Mouse (Mus musculus): Measurements from ENCODE around the gene Clp1. TPM values are rescaled to one million over a fixed set of nuclear protein-coding genes. Genes with fewer than 3 reads are reported as not detected.

Clp1 gene
- total and polyA plus RNA-seq, 2 experiments from 2014 or later, result 13.2 to 15.6 TPM

DNA sequence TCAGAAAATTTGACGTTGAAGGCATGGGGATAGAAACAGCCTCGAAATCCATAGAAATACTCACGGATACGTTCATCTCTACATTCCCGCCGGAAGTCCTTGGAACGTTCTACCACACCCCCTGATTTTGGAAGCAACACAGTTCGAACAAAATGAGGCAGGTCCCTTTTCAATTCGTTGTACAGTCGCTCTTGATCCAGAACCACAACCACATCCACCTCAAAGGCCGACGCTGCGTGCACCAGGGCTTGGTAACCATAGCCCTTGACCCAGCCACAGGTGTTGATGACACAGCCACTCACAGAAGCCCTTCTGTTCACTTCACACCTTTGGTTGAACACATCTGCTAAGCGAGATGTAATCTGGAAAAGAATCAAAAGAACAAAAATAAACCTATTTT, 3.3 kb downstream of the Clp1 start:
- no peak for ATAC-seq
- Histone ChIP-seq H3K36me3 (ENCODE audit: insufficient read depth) (peaks cover 19% of the 10 kb centered on the region), H3K4me2 (ENCODE audit: low read depth) (no peak overlapping the region), H3K4me3 (ENCODE audit: low read depth, low read length) (no peak overlapping the region), H3K9me3 (ENCODE audit: low read length) (no peaks in the 10 kb centered on the region), H3K4me1 (ENCODE audit: insufficient read depth) (peaks cover 9% of the 10 kb centered on the region; the same call in 1 of the 2 replicates), H3K9ac (no peak overlapping the region), H3K27ac (ENCODE audit: low read depth, low read length) (no peak overlapping the region), H3K27me3 (ENCODE audit: insufficient read depth, low read length) (no peaks in the 10 kb centered on the region)
- no peak for DNase-seq
- WGBS, result 95% methylated on average over 14 of the region's 14 CpGs
- TF ChIP-seq CTCF (IDR thresholded peaks at IDR 0.05; ENCODE audit: low read depth), result no peak

DNA sequence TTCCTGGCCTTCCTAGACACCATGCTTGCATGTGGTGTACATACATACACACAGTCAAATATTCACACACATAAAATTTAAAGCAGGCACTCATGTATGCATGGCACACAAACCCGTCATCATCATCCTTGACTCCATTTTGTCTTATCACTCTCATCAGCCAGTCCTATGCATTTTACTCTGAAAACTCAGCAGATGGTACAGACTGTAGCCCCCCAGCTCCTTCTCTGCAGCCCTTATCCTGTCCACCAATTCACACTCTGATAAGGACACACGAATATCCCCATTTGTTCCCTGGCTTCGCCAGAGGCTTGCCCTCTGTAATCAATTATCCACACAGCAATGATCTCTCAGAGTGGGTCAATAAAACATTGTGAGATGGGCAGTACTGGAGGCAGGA, 6.0 kb downstream of the Clp1 start:
- 93% methylated on average over 3 of the region's 3 CpGs for WGBS
- TF ChIP-seq CTCF (IDR thresholded peaks at IDR 0.05; ENCODE audit: low read depth), result no peak

DNA sequence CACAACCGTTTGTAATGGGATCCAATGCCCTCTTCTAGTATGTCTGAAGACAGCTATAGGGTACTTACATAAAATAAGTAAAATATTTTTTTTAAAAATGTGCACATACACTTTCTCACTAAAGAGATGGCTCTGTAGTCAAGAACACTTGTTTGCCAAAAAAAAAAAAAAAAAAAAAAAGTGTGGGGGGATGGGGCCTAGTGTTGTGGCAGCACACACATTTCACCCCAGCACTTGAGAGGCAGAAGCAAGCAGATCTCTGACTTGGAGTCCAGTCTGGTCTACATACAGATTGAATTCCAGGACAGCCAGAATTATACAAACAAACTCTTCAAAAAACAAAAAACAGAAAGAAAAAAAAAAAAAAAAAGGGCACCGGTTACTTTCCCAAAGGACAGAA, 6.4 kb downstream of the Clp1 start:
- WGBS, result 95% methylated on average over 2 of the region's 2 CpGs
- Histone ChIP-seq H3K9me3 (ENCODE audit: low read length) (no peaks in the 10 kb centered on the region), H3K4me3 (ENCODE audit: low read depth, low read length) (no peak overlapping the region), H3K27ac (ENCODE audit: low read depth, low read length) (no peak overlapping the region), H3K4me1 (ENCODE audit: insufficient read depth) (no peaks in the 10 kb centered on the region), H3K27me3 (ENCODE audit: insufficient read depth, low read length) (no peaks in the 10 kb centered on the region), H3K9ac (no peak overlapping the region), H3K4me2 (ENCODE audit: low read depth) (no peak overlapping the region), H3K36me3 (ENCODE audit: insufficient read depth) (peaks cover 19% of the 10 kb centered on the region)
- DNase-seq (no peak), ATAC-seq (no peak)
- no peak for TF ChIP-seq CTCF (IDR thresholded peaks at IDR 0.05; ENCODE audit: low read depth)

More for the DNA sequence above, 6.0 kb downstream of the Clp1 start:
- Histone ChIP-seq H3K36me3 (ENCODE audit: insufficient read depth) (peaks cover 19% of the 10 kb centered on the region), H3K27ac (ENCODE audit: low read depth, low read length) (no peak overlapping the region), H3K9ac (no peak overlapping the region), H3K4me3 (ENCODE audit: low read depth, low read length) (no peak overlapping the region), H3K9me3 (ENCODE audit: low read length) (no peaks in the 10 kb centered on the region), H3K4me2 (ENCODE audit: low read depth) (no peak overlapping the region), H3K27me3 (ENCODE audit: insufficient read depth, low read length) (no peaks in the 10 kb centered on the region), H3K4me1 (ENCODE audit: insufficient read depth) (0 out of 2 replicates have a peak, but pooled peaks cover 4% of the 10 kb centered on the region)
- DNase-seq, result no peak
- no peak for ATAC-seq

- DNase-seq, result no peak
- Histone ChIP-seq H3K4me3 (ENCODE audit: low read depth, low read length) (no peak overlapping the region), H3K4me2 (ENCODE audit: low read depth) (no peak overlapping the region), H3K9me3 (ENCODE audit: low read length) (no peaks in the 10 kb centered on the region), H3K27ac (ENCODE audit: low read depth, low read length) (no peak overlapping the region), H3K36me3 (ENCODE audit: insufficient read depth) (peaks cover 9% of the 10 kb centered on the region; the same call in 1 of the 2 replicates), H3K4me1 (ENCODE audit: insufficient read depth) (peaks cover 6% of the 10 kb centered on the region; the same call in 1 of the 2 replicates), H3K9ac (no peak overlapping the region), H3K27me3 (ENCODE audit: insufficient read depth, low read length) (no peaks in the 10 kb centered on the region)
- ATAC-seq, result no peak
- 94% methylated on average over 4 of the region's 4 CpGs for WGBS
- no peak for TF ChIP-seq CTCF (IDR thresholded peaks at IDR 0.05; ENCODE audit: low read depth)
Measured at GRCm38 (mm10) chr2:84717357-84717756, 9.8 kb downstream of the Clp1 start.

DNA sequence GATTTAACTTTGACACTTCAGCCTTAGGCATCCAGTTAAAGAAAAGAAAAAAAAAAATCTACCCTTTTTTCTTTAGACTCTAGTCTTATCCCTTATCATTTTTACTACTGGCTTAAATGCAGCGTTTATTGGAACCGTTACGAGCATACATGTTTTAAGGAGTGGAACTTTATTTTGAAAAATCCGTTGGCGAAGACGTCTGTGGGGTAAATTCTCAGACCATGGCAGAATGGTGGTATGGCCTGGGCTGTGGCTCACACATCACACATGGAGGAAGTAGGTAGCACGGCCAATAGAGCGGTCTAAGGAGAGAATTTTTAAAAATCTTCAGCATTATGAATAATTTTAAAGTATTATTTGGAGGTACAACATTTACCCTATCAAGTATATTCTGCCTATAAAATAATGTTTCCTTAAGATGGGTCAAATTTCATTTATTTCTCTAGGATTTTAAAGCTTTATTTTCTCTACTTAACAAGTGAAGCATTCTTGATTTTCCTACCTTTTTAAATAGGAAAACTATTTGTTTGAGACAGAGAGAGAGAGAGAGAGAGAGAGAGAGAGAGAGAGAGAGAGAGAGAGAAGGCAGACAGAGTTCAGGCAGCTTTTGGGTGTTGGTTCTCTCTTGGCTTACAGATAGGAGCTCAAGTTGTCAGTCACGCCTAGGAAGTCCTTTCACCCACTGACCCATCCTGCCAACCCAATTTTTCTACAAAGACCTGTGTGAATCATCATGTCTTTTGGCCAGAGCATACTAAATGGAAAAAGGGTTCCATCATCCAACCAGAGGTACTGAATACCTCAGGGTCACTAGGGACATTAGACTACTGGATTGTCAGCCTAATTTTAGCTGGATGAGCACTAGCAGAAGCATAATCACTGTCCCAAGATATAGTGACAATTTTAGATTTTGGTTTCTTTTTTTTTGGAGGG, 10.5 kb downstream of the Clp1 start:
- H3K27ac ChIP-seq (ENCODE audit: low read depth, low read length), result no peak overlapping the region
- H3K9me3 ChIP-seq (ENCODE audit: low read length), result no peaks in the 10 kb centered on the region
- no peak for TF ChIP-seq CTCF (IDR thresholded peaks at IDR 0.05; ENCODE audit: low read depth)
- peaks cover 6% of the 10 kb centered on the region; the same call in 1 of the 2 replicates for H3K4me1 ChIP-seq (ENCODE audit: insufficient read depth)
- peak overlapping the region; percentile 94 for H3K4me3 ChIP-seq (ENCODE audit: low read depth, low read length)
- DNase-seq (no peak), ATAC-seq (no peak)
- no peaks in the 10 kb centered on the region for H3K27me3 ChIP-seq (ENCODE audit: insufficient read depth, low read length)
- peak overlapping the region; percentile 59; the same call in 1 of the 2 replicates for H3K9ac ChIP-seq
- 36% methylated on average over 9 of the region's 9 CpGs for WGBS
- H3K36me3 ChIP-seq (ENCODE audit: insufficient read depth), result peaks cover 7% of the 10 kb centered on the region; the same call in 1 of the 2 replicates
- peak overlapping the region; percentile 69 for H3K4me2 ChIP-seq (ENCODE audit: low read depth)

DNA sequence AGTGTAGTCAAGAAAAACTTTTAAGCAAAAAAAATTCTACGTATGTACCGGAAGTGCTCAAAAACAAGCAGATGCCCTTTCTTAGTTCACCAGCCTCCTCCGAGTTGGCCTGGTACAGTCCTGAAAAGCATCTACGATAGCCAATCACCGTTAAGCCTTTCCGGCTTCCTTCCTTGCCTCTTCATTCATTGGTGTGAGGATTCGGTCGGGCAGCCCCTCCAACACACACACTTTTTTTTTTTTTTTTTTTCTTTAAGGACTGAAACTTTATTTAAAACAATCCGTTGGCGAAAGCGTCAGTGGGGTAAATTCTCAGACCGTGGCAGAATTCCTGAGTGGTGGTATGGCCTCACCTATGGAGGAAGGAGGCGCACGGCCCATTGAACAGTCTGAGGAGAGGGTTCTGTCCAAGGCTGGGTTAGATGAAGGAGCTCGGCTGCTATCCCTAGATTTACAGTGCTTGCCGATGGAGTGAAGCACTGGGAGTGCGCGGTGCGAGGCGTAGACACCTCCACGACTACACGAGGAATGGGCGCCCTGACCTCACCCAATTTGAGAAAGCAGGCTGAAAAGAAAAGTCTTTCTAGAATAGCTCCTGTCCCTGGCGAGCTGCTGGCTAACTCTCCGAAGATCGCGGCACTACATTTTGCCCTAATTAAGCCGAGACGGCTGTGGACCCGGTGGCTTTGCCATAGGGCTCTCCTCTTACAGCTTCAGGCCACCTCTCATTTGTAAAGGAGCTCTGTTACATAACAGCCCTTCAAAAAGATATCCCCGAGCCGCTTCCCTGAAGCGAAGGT, 11.4 kb downstream of the Clp1 start:
- Histone ChIP-seq H3K27me3 (ENCODE audit: insufficient read depth, low read length) (no peaks in the 10 kb centered on the region), H3K4me2 (ENCODE audit: low read depth) (peak overlapping the region; percentile 69), H3K4me1 (ENCODE audit: insufficient read depth) (peaks cover 6% of the 10 kb centered on the region; the same call in 1 of the 2 replicates), H3K27ac (ENCODE audit: low read depth, low read length) (peak overlapping the region; percentile 97), H3K9me3 (ENCODE audit: low read length) (no peaks in the 10 kb centered on the region), H3K9ac (peak overlapping the region; percentile 59), H3K4me3 (ENCODE audit: low read depth, low read length) (peak overlapping the region; percentile 94), H3K36me3 (ENCODE audit: insufficient read depth) (no peaks in the 10 kb centered on the region)
- peak; percentile 95 for ATAC-seq
- under 1% methylated on average over 33 of the region's 33 CpGs for WGBS
- DNase-seq, result no peak
- TF ChIP-seq CTCF (IDR thresholded peaks at IDR 0.05; ENCODE audit: low read depth), result no peak

Measured in forebrain, postnatal 0 days (tissue).